Mouse (Mus musculus) MEL (cell line): ENCODE data around the gene Sgsm1. TPM values are rescaled to one million over a fixed set of nuclear protein-coding genes. Genes with fewer than 3 reads are reported as not detected.

Experiments used
- DNase-seq: peaks from one replicate; pipeline ENCODE4 v3.0.0; 2011; ENCODE audit warnings: low read depth, low spot score
- H3K27ac ChIP-seq: 2 replicates; pipeline ENCODE4 v1.5.1; 2012; ENCODE audit warnings: low read depth, mild to moderate bottlenecking, control low read depth, low read length, moderate library complexity; ENCODE audit not compliant: control insufficient read depth
- H3K27me3 ChIP-seq, 2 experiments: fragments of 150-350 bp in 1 of 2; sonication (generic) in 1 of 2; 2 replicates each; pipeline ENCODE4 v1.6.1; 2012; ENCODE audit warnings: low read length in 2 of 2, mild to moderate bottlenecking in 2 of 2, improper control_type of control experiment in 1 of 2, moderate library complexity in 1 of 2; ENCODE audit not compliant: insufficient read depth in 2 of 2, control insufficient read depth in 1 of 2
- H3K36me3 ChIP-seq, 2 experiments: 2 replicates each; pipeline ENCODE4 v1.6.1; 2012 to 2014; ENCODE audit warnings: low read length in 2 of 2, improper control_type of control experiment in 1 of 2, inconsistent platforms in 1 of 2, mild to moderate bottlenecking in 1 of 2; ENCODE audit not compliant: insufficient read depth in 2 of 2, control insufficient read depth in 1 of 2
- H3K4me1 ChIP-seq, 2 experiments: fragments of 150-350 bp in 1 of 2; sonication (generic) in 1 of 2; 2 replicates each; pipeline ENCODE4 v1.6.1; 2012; ENCODE audit warnings: low read length in 2 of 2, improper control_type of control experiment in 1 of 2, mild to moderate bottlenecking in 1 of 2; ENCODE audit not compliant: insufficient read depth in 2 of 2, control insufficient read depth in 1 of 2
- H3K4me3 ChIP-seq, 2 experiments: fragments of 150-350 bp in 1 of 2; sonication (generic) in 1 of 2; 2 replicates each; pipeline ENCODE4 v1.5.1; 2012; ENCODE audit warnings: low read depth in 2 of 2, low read length in 2 of 2, mild to moderate bottlenecking in 2 of 2, moderate library complexity in 2 of 2, control low read depth in 1 of 2, improper control_type of control experiment in 1 of 2; ENCODE audit not compliant: control insufficient read depth in 1 of 2, insufficient read depth in 1 of 2
- H3K79me2 ChIP-seq: 2 replicates; pipeline ENCODE4 v1.6.1; 2012; ENCODE audit warnings: mild to moderate bottlenecking, low read length, moderate library complexity; ENCODE audit not compliant: control insufficient read depth, poor library complexity, insufficient read depth
- H3K9ac ChIP-seq: 2 replicates; pipeline ENCODE4 v1.6.1; 2012; ENCODE audit warnings: low read depth, mild to moderate bottlenecking, control low read depth, low read length, moderate library complexity; ENCODE audit not compliant: control insufficient read depth, poor library complexity, severe bottlenecking
- H3K9me3 ChIP-seq: fragments of 150-350 bp; sonication (generic); replicated peaks from 2 replicates; pipeline ENCODE4 v1.6.1; 2012; ENCODE audit warnings: mild to moderate bottlenecking, low read length, improper control_type of control experiment, moderate library complexity; ENCODE audit not compliant: insufficient read depth
- BHLHE40 ChIP-seq: IDR thresholded peaks from 2 replicates; pipeline ENCODE4 v1.6.1; 2012; ENCODE audit warnings: low read depth, mild to moderate bottlenecking, inconsistent platforms, low read length, improper control_type of control experiment, borderline replicate concordance
- CHD1 ChIP-seq: IDR thresholded peaks from 2 replicates; pipeline ENCODE4 v1.6.1; 2012; ENCODE audit warnings: low read depth, mild to moderate bottlenecking, inconsistent platforms, low read length, improper control_type of control experiment
- CHD2 ChIP-seq: IDR thresholded peaks from 2 replicates; pipeline ENCODE4 v1.6.1; 2011; ENCODE audit warnings: low read length, improper control_type of control experiment
- CTCF ChIP-seq, 3 experiments: IDR thresholded peaks in 2 of 3; conservative IDR thresholded peaks in 1 of 3; 2 replicates each; pipeline ENCODE4 v1.5.1; 2011 to 2012; ENCODE audit warnings: low read length in 3 of 3, low read depth in 2 of 3, mild to moderate bottlenecking in 2 of 3, improper control_type of control experiment in 1 of 3, inconsistent platforms in 1 of 3, mixed read lengths in 1 of 3, moderate library complexity in 1 of 3; ENCODE audit not compliant: control insufficient read depth in 1 of 3, insufficient read depth in 1 of 3, poor library complexity in 1 of 3, severe bottlenecking in 1 of 3
- E2F4 ChIP-seq: IDR thresholded peaks from 2 replicates; pipeline ENCODE4 v1.6.1; 2011; ENCODE audit warnings: low read depth, low read length, improper control_type of control experiment, borderline replicate concordance
- GABPA ChIP-seq: IDR thresholded peaks from 2 replicates; pipeline ENCODE4 v1.6.1; 2012; ENCODE audit warnings: low read depth, mild to moderate bottlenecking, inconsistent platforms, low read length, improper control_type of control experiment, moderate library complexity
- HCFC1 ChIP-seq: IDR thresholded peaks from 2 replicates; pipeline ENCODE4 v1.6.1; 2012; ENCODE audit warnings: low read depth, mild to moderate bottlenecking, inconsistent platforms, low read length, improper control_type of control experiment, moderate library complexity
- MAX ChIP-seq: IDR thresholded peaks from 2 replicates; pipeline ENCODE4 v1.6.1; 2011; ENCODE audit warnings: low read length, improper control_type of control experiment
- MYC ChIP-seq: IDR thresholded peaks from 2 replicates; pipeline ENCODE4 v1.6.1; 2011; ENCODE audit warnings: low read depth, mild to moderate bottlenecking, low read length, improper control_type of control experiment, moderate library complexity
- NELFE ChIP-seq: IDR thresholded peaks from 2 replicates; pipeline ENCODE4 v1.6.1; 2011; ENCODE audit warnings: low read depth, low read length, improper control_type of control experiment
- POLR2AphosphoS2 ChIP-seq: IDR thresholded peaks from 2 replicates; pipeline ENCODE4 v1.6.1; 2011; ENCODE audit warnings: low read length, improper control_type of control experiment
- RCOR1 ChIP-seq: IDR thresholded peaks from 2 replicates; pipeline ENCODE4 v1.6.1; 2012; ENCODE audit warnings: low read depth, mild to moderate bottlenecking, inconsistent platforms, low read length, improper control_type of control experiment
- TAL1 ChIP-seq: IDR thresholded peaks from 2 replicates; pipeline ENCODE4 v1.6.1; 2012; ENCODE audit warnings: mild to moderate bottlenecking, inconsistent platforms, low read length, moderate library complexity, mixed read lengths
- TCF12 ChIP-seq: IDR thresholded peaks from 2 replicates; pipeline ENCODE4 v1.6.1; 2014; ENCODE audit warnings: low read depth, mild to moderate bottlenecking, inconsistent platforms, low read length, improper control_type of control experiment, moderate library complexity
- UBTF ChIP-seq: IDR thresholded peaks from 2 replicates; pipeline ENCODE4 v1.6.1; 2012; ENCODE audit warnings: low read depth, mild to moderate bottlenecking, inconsistent platforms, low read length, improper control_type of control experiment, moderate library complexity, borderline replicate concordance; ENCODE audit not compliant: insufficient read depth
- USF1 ChIP-seq: IDR thresholded peaks from 2 replicates; pipeline ENCODE4 v1.6.1; 2014; ENCODE audit warnings: low read depth, mild to moderate bottlenecking, inconsistent platforms, low read length, improper control_type of control experiment, moderate library complexity
- ZMIZ1 ChIP-seq: IDR thresholded peaks from 2 replicates; pipeline ENCODE4 v1.6.1; 2012; ENCODE audit warnings: low read depth, mild to moderate bottlenecking, inconsistent platforms, low read length, improper control_type of control experiment, moderate library complexity
- ZNF384 ChIP-seq: IDR thresholded peaks from 2 replicates; pipeline ENCODE4 v1.6.1; 2012; ENCODE audit warnings: low read depth, mild to moderate bottlenecking, inconsistent platforms, low read length, improper control_type of control experiment
- polyA plus RNA-seq, 2 experiments: library from polyadenylated mRNA; stranded (reverse) in 1 of 2; unstranded in 1 of 2; fragments of >175 nt in 1 of 2; fragments of >200 nt in 1 of 2; gene quantifications; 2 replicates each; pipeline versions ENCODE4 v1.2.1 to v1.2.4; 2012; ENCODE audit warnings: low replicate concordance in 2 of 2, low read depth in 1 of 2; ENCODE audit not compliant: insufficient read length in 2 of 2, insufficient read depth in 1 of 2, missing spikeins in 1 of 2
- total RNA-seq: library from RNA; depleted of rRNA; stranded (reverse); fragments of 300-350 nt; gene quantifications from 2 replicates; pipeline ENCODE4 v1.2.3, GENCODE M21; 2012

Gene Sgsm1
- total and polyA plus RNA-seq, 3 experiments = not detected

GRCm38 (mm10) chr5:113199126-113199771 lies 111.3 kb downstream of the Sgsm1 start:
- Histone ChIP-seq H3K4me3 (no peak overlapping the region), H3K27me3 (no peaks in the 10 kb centered on the region), H3K4me1 (no peaks in the 10 kb centered on the region), H3K27ac (no peak overlapping the region), H3K9me3 (no peaks in the 10 kb centered on the region), H3K9ac (no peak overlapping the region), H3K36me3 (no peaks in the 10 kb centered on the region), H3K79me2 (no peaks in the 10 kb centered on the region)
- DNase-seq = no peak
- no peak for TF ChIP-seq CTCF (IDR thresholded peaks at IDR 0.05 in 2 of 3, conservative IDR thresholded peaks at IDR 0.05 in 1 of 3; ENCODE audit: control insufficient read depth in 1 of 3, insufficient read depth in 1 of 3, low read depth in 2 of 3, low read length in 3 of 3, poor library complexity in 1 of 3, severe bottlenecking in 1 of 3)
- no peak for TF ChIP-seq NELFE
- TF ChIP-seq TAL1 = no peak
- no peak for TF ChIP-seq MAX
- no peak for TF ChIP-seq RCOR1
- TF ChIP-seq UBTF = no peak
- no peak for TF ChIP-seq E2F4
- TF ChIP-seq ZMIZ1 = no peak
- TF ChIP-seq USF1 = no peak
- TF ChIP-seq TCF12 = no peak

GRCm38 (mm10) chr5:113196916-113197794 lies 113.4 kb downstream of the Sgsm1 start:
- Histone ChIP-seq H3K79me2 (no peaks in the 10 kb centered on the region), H3K27me3 (no peaks in the 10 kb centered on the region), H3K9ac (no peak overlapping the region), H3K4me1 (no peaks in the 10 kb centered on the region), H3K36me3 (no peaks in the 10 kb centered on the region), H3K27ac (no peak overlapping the region), H3K9me3 (no peaks in the 10 kb centered on the region), H3K4me3 (no peak overlapping the region)
- TF ChIP-seq TAL1 (no peak), MAX (no peak), HCFC1 (no peak), BHLHE40 (no peak), CHD2 (no peak), CHD1 (no peak), POLR2AphosphoS2 (no peak), MYC (no peak), ZNF384 (no peak), GABPA (no peak), ZMIZ1 (no peak), CTCF (IDR thresholded peaks at IDR 0.05 in 2 of 3, conservative IDR thresholded peaks at IDR 0.05 in 1 of 3; ENCODE audit: control insufficient read depth in 1 of 3, insufficient read depth in 1 of 3, low read depth in 2 of 3, low read length in 3 of 3, poor library complexity in 1 of 3, severe bottlenecking in 1 of 3) (no peak), USF1 (no peak)
- no peak for DNase-seq
